Mouse (Mus musculus): ENCODE measurements at regions not wholly inside any gene's neighbourhood (a gene's known extent, or its start where the extent isn't known, plus 50 kb on each side); places are given as distances from the start of the nearest gene placed in this dataset.

GRCm38 (mm10) chr1:142055207-142055606 is 1585.3 kb upstream of the B3galt2 start:
- DNase-seq (ENCODE audit: low read depth, low spot score) = no peak
